Mouse (Mus musculus) cerebellum, postnatal 10 days (tissue): ENCODE data around the gene Bbs7.

Source experiments
- DNase-seq, 2 experiments: peaks; one replicate each; pipeline ENCODE4 v3.0.0; 2021; ENCODE audit warnings: mixed read lengths in 2 of 2

Bbs7 gene

GRCm38 (mm10) chr3:36551343-36551742, 61.9 kb downstream of the Bbs7 start:
- DNase-seq: peak; percentile 35 to 46

- no peak for DNase-seq
These were observed 68.3 kb downstream of the Bbs7 start for GRCm38 (mm10) chr3:36544961-36545360.

GRCm38 (mm10) chr3:36541399-36541798, 71.9 kb downstream of the Bbs7 start:
- no peak for DNase-seq

- DNase-seq: no peak
These were observed 72.5 kb downstream of the Bbs7 start for GRCm38 (mm10) chr3:36540756-36541155.

- DNase-seq: no peak
These were observed 75.4 kb downstream of the Bbs7 start for GRCm38 (mm10) chr3:36537701-36538470.

GRCm38 (mm10) chr3:36536041-36536440, 77.2 kb downstream of the Bbs7 start:
- DNase-seq: no peak

GRCm38 (mm10) chr3:36533201-36533672, 80.0 kb downstream of the Bbs7 start:
- DNase-seq: no peak

- DNase-seq: peak; percentile 15 to 27
These were observed 80.5 kb downstream of the Bbs7 start for GRCm38 (mm10) chr3:36532738-36533137.

GRCm38 (mm10) chr3:36531979-36532542, 81.2 kb downstream of the Bbs7 start:
- DNase-seq: no peak

- DNase-seq: peak in 1 of 2 experiments; percentile 18
These were observed 82.0 kb downstream of the Bbs7 start for GRCm38 (mm10) chr3:36531242-36531641.

GRCm38 (mm10) chr3:36530781-36531180, 82.5 kb downstream of the Bbs7 start:
- peak in 1 of 2 experiments; percentile 13 for DNase-seq

- DNase-seq: peak in 1 of 2 experiments; percentile 17
These were observed 82.9 kb downstream of the Bbs7 start for GRCm38 (mm10) chr3:36530345-36530744.

GRCm38 (mm10) chr3:36524466-36524865, 88.8 kb downstream of the Bbs7 start:
- DNase-seq: no peak
